Mouse (Mus musculus) gastrocnemius, postnatal 36 days (tissue): ENCODE measurements around the gene Esyt1. TPM values are rescaled to one million over a fixed set of nuclear protein-coding genes. Genes with fewer than 3 reads are reported as not detected.
"Not testable (repeated sequence)": the region's sequence is repeated elsewhere in the genome, so short reads cannot be mapped to it uniquely, and the experiment has no call there.

Experiments used
- DNase-seq, 2 experiments: peaks; one replicate each; pipeline ENCODE4 v3.0.0; 2022
- intact Hi-C: fragments of 180-260 bp; cut with DNase I; formaldehyde crosslinking; loops from one replicate; pipeline ENCODE4 v1.15.1; 2025
- microRNA-seq, 2 experiments: library from miRNA; unstranded; fragments of <30 nt; microRNA quantifications; one replicate each; pipeline ENCODE4 v1.2.0; 2021
- total RNA-seq, 2 experiments: library from RNA; stranded (reverse); gene quantifications; 2 replicates each; pipeline ENCODE4 v1.2.3; 2021

The Esyt1 gene
- total RNA-seq, 2 experiments from 2014 or later, result 12.8 to 13.0 TPM

DNA sequence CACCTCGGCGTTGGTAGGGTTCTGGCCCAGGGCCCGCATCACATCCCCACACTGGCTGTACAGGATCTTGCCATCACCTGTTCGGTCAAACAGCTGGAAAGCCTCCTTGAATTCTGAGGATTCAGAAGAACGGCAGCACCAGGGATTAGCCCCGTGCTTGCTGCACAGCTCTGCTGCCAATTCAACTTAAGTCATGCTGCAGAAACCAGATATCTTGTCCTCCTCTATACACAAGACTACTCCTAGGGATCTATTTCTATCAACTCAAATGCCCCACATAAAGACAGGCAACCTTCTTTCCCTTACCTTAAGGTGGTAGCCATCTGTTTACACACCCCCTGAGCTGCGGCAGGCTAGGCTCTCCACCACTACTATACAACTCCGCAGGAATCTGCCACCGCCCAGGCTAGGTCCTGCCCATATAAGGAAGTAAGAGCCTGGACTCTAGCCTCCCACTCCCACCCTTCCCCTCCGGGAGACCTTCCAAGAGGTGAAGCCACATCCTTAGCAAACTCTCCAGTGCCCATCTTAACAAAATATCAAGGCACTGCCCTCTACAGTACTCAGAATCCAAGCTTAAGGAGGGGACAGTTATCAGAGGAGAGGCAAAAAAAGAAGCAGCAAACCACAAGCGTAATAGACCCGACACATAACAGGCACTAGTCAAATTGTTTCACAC lies 32.9 kb downstream of the Esyt1 start:
- DNase-seq, result peak; percentile 43 to 55
- intact Hi-C loops, result loop anchor here (5.0 kb wide), 1 partner anchor 35 kb away; the partner anchor contains the start of gene Smarcc2

DNA sequence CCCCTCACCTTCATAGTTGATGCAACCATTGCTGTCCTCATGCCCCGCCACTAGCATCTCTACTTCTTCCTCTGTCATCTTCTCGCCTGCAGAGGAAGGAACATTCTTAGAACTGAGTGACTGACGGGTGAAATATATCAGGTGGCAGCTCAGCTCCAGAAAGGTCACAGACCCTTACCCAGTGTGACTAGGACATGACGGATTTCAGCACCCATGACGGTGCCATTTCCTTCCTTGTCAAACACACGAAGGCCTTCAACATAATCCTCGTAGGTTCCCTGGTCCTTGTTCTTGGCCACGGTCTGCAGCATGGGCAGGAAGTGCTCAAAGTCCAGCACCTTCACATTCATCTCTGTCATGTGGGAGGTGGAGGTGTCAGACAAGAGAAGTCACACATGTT lies 33.6 kb downstream of the Esyt1 start:
- DNase-seq, result not testable (repeated sequence)
- intact Hi-C loops, result loop anchor here (5.0 kb wide), 1 partner anchor 35 kb away; the partner anchor contains the start of gene Smarcc2

DNA sequence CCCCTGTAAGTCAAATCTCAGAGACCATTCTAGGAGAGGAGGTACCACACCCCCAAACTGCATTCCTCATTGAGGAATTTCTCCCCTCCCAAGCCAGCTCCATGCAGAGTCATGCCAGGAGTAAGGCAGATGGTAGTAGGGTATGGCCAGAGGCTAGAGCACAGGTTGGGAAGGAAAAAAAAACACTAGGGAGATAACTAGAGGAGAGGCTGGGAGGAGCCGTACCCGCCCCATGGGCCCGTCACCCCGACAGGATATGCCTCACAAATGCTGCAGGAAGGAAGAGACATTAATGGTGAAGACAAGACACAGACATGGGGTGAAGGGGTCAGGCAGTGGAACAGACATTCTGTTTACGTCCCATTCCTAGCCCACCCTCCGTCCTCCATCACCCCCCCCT lies 34.2 kb downstream of the Esyt1 start:
- intact Hi-C loops, result loop anchor here (5.0 kb wide), 1 partner anchor 34 kb away; the partner anchor contains the start of gene Smarcc2
- DNase-seq, result no peak

DNA sequence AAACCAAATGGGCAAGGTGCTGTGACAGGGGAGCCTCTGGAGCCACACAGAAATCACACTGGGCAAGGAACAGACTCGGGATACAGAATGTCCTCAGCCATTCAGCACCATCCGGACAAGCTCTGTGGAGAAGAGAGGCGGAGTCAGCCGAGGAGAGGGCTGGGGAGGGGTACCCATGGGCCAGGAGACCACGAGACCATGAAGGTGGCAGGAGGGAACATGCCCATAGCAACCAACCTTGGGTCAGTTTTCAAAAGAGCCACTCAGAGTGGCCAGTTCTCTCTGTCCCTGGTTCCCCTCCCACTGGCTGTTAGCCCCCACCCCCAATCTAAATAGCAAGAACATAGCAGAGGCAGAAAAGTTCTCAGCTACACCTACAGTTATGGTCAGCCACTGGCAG lies 34.8 kb downstream of the Esyt1 start:
- DNase-seq, result no peak
- intact Hi-C loops, result loop anchor here (5.0 kb wide), 1 partner anchor 34 kb away; the partner anchor contains the start of gene Smarcc2

DNA sequence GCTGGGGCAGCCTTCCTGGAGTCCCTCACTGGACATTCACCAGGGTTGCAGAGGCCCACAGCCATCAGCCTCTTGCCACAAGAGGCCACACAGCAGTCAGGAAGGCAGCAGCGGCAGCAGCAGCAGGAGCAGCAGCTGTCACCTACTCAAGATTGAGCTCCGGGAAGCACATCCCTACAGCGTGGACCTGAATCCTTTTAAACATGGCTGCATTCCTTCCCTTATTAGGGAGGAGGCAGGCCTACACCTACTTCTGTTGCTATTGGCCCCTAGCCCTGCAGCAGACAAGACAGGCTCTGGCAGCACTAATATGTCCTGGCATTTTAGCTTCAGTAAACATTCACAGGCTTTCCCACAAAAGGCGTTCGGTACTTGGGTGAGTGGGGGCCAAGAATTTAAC lies 35.4 kb downstream of the Esyt1 start:
- intact Hi-C loops, result loop anchor here (5.0 kb wide), 1 partner anchor 33 kb away; the partner anchor contains the start of gene Smarcc2
- no peak for DNase-seq

DNA sequence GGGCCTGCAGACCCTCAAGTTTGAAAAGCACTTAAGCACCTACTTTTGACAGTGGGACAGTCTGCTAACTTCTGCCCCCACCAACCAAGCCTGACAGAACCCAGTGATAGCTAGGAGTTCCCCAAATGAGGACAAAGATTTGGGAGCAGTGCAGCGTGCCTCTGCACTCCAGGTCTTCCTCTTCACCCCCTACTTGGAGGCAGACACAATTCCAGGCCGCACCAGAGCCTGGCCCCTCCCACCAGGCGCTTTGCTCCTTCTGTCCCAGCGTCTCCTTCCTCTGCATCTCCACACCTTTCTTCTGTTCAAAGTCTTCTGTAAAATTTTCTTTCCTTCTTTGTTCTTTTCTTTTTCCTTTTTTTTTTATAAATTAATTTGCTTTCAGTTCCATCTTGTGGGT lies 35.9 kb downstream of the Esyt1 start:
- DNase-seq, result no peak
- intact Hi-C loops, result loop anchor here (5.0 kb wide), 1 partner anchor 32 kb away; the partner anchor contains the start of gene Smarcc2

DNA sequence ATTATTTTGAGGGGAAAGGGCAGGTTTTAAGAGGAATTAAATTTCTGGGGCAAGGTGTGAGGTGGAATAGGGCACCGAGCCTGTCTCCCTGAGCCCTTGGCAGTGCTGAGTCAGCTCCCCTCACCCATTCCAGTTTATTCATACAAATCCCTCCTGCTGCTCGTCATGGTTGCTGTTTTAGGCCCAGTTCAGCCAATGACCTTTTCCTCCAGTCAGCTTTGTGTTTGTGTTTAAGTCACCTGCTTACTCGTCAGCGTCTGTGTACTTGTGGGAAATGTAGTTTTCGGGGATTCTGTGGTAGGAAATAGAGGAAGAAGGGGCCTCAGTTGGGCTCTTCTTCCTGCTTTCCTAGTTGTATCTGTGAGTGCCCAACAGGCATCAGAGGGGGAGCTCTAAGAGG lies 36.3 kb downstream of the Esyt1 start:
- intact Hi-C loops, result no loop called here
- no peak for DNase-seq

DNA sequence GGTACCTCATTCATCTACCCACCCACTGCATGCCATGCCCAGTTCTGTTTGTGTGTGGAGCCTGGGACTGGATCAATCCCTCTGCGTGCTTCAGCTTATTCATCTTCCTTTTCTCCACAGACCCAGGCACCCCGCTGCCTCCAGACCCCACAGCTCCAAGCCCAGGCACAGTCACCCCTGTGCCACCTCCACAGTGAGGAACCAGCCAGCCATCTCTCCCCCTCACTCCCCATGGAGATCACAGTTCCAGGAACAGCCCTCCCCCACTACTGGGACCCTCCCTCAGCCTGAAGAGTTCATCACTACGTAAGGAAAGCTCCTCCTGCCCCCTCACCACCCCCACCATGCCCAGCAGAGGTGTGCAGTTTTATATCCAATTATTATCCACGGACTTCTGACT lies 36.9 kb downstream of the Esyt1 start:
- no peak for DNase-seq

DNA sequence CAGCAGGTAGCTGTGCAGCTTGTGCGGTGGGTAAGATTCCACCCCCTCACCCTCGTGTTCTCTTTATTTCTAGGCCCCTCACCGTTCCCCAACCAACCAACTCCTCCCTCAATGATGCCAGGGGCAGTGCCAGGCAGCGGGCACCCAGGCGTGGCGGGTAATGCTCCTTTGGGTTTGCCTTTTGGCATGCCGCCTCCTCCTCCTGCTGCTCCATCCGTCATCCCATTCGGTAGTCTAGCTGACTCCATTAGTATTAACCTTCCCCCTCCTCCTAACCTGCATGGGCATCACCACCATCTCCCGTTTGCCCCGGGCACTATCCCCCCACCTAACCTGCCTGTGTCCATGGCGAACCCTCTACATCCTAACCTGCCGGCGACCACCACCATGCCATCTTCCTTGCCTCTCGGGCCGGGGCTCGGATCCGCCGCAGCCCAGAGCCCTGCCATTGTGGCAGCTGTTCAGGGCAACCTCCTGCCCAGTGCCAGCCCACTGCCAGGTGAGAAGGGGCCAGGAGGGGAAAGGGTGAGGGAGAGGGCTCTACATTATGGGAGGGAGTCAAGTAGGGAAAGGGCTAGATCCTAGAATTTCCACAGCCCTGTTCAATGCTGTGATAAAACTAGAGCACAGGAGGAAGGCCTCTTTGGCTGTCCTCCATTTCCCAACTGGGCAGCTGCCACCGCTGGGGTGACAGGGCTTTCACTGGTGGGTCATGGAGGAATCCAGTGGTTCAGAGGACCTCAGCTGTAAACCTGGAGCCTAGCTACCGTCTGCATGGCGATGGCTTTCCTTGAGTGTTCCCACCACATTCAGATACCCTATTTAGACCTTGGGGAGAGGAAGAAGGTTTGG lies 37.6 kb downstream of the Esyt1 start:
- intact Hi-C loops, result no loop called here
- DNase-seq, result no peak

More for the DNA sequence above, 36.9 kb downstream of the Esyt1 start:
- intact Hi-C loops, result no loop called here

DNA sequence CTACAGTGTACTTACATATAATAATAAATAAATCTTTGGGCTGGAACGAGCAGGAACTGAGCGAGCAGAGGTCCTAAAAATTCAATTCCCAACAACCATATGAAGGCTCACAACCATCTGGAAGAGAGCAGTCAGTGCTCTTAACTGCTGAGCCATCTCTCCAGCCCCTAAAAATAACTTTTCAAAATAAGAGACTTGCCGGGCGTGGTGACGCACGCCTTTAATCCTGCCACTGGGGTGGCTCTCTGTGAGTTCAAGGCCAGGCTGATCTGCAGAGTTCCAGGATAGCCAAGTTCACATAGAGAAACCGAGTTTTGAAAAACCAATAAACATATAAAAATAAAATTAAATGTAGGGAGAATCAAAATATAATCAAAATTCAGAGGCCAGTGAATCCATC lies 39.3 kb downstream of the Esyt1 start:
- intact Hi-C loops, result no loop called here

DNA sequence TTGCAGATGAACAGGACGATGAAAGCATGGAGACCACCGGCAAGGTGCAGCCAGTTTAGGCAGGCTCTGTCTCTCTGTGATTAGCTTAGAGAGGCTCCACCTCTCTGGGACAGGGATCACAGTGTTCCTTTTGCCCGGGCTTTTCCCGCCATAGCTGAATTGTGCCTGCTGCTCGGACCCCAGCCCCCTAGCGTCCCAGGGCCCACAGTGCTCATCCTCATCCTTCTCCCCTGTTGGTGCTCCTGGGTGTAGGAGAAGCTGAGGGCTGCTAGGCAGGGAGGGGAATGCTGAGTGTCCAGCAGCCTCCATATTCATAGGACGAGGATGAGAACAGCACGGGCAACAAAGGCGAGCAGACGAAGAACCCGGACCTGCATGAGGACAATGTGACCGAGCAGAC lies 51.3 kb downstream of the Esyt1 start:
- intact Hi-C loops, result no loop called here
- DNase-seq, result no peak

More for the DNA sequence above, 39.3 kb downstream of the Esyt1 start:
- no peak for DNase-seq

DNA sequence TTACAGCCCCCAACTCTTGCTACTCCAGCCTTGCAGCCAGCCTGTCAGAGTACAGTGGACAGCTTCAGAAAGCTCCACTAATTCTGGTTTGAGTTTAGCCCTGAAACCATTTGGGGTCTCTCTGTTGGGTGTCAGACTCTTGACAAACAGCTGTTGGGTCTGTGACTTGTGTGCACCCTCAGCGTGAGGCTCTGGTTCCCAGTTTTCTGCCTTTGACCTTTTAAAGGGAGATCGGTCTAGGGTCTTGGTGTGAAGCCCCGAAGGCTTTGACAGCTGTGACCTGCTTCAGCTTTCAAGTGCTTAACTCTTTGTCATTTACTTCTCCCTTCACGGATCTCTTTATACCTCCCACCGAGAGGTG lies 65.4 kb downstream of the Esyt1 start:
- no peak for DNase-seq
- intact Hi-C loops, result no loop called here

Small RNA genes lying within 50 kb of the gene (microRNA-seq; reads per million reads assigned to microRNA genes)
- gene Gm47275 (0 reads per million in 2 experiments), gene Mir6916 (0 reads per million in 2 experiments)

Other genes starting within 250 kb of the Esyt1 start
- not detected for gene Il23a, start 227.1 kb downstream of the Esyt1 start, total RNA-seq
- gene Pan2, start 222.5 kb downstream of the Esyt1 start, total RNA-seq, result 1 to 10 TPM; 4.4 to 5.6 TPM
- 10 to 100 TPM; 41.6 to 45.4 TPM for gene Cnpy2, start 203.4 kb downstream of the Esyt1 start, total RNA-seq
- gene Cs, start 188.1 kb downstream of the Esyt1 start, total RNA-seq, result 100 to 1,000 TPM; 586 to 610 TPM
- 100 to 1,000 TPM; 433 to 434 TPM for gene Coq10a, start 156.9 kb downstream of the Esyt1 start, total RNA-seq
- gene Ankrd52, start 148.8 kb downstream of the Esyt1 start, total RNA-seq, result 10 to 100 TPM; 50.5 to 55.7 TPM
- not detected for gene Slc39a5, start 124.6 kb downstream of the Esyt1 start, total RNA-seq
- gene Nabp2, start 114.4 kb downstream of the Esyt1 start, total RNA-seq, result 10 to 100 TPM; 48.1 to 50.4 TPM
- gene Rnf41, start 114.2 kb downstream of the Esyt1 start, total RNA-seq, result 10 to 100 TPM; 10.4 to 10.5 TPM
- 10 to 100 TPM; 39.2 to 46.4 TPM for gene Smarcc2, start 66.6 kb downstream of the Esyt1 start, total RNA-seq
- 100 to 1,000 TPM; 155 to 171 TPM for gene Myl6, start 31.7 kb downstream of the Esyt1 start, total RNA-seq
- 10 to 100 TPM in 1 of 2 experiments, 1 to 10 TPM in 1; 5.6 to 21.4 TPM for gene Myl6b, start 27.2 kb downstream of the Esyt1 start, total RNA-seq
- gene Zc3h10, start 21.9 kb upstream of the Esyt1 start, total RNA-seq, result 1 to 10 TPM; 3.7 to 5.3 TPM
- gene Rpl41, start 23.4 kb upstream of the Esyt1 start, total RNA-seq, result 100 to 1,000 TPM; 857 to 980 TPM
- gene Pa2g4, start 40.1 kb upstream of the Esyt1 start, total RNA-seq, result 10 to 100 TPM; 32.8 to 39.0 TPM
- gene Erbb3, start 63.8 kb upstream of the Esyt1 start, total RNA-seq, result 1 to 10 TPM; 2.1 to 4.6 TPM
- gene Rps26, start 100.9 kb upstream of the Esyt1 start, total RNA-seq, result 100 to 1,000 TPM; 289 to 338 TPM
- under 1 TPM; 0.26 to 0.69 TPM for gene Ikzf4, start 120.1 kb upstream of the Esyt1 start, total RNA-seq
- 10 to 100 TPM; 19.4 to 20.3 TPM for gene Suox, start 148.2 kb upstream of the Esyt1 start, total RNA-seq
- gene Rab5b, start 170.4 kb upstream of the Esyt1 start, total RNA-seq, result 10 to 100 TPM; 80.4 to 90.1 TPM
- gene Pmel, start 178.3 kb upstream of the Esyt1 start, total RNA-seq, result under 1 TPM in 1 of 2 experiments, not detected in 1; 0.22 TPM
- gene Cdk2, start 179.2 kb upstream of the Esyt1 start, total RNA-seq, result 1 to 10 TPM; 4.6 to 5.5 TPM
- 1 to 10 TPM; 7.7 to 9.8 TPM for gene Dgka, start 219.0 kb upstream of the Esyt1 start, total RNA-seq
- 10 to 100 TPM in 1 of 2 experiments, 1 to 10 TPM in 1; 8.8 to 11.7 TPM for gene Pym1, start 222.0 kb upstream of the Esyt1 start, total RNA-seq